Mouse (Mus musculus) heart, postnatal 0 days (tissue): ENCODE measurements around the gene Coq3.

Experiments
- CTCF ChIP-seq: IDR thresholded peaks from 2 replicates; pipeline ENCODE4 v1.5.1; 2016; ENCODE audit warnings: antibody characterized with exemption, control low read depth, low read depth
- EP300 ChIP-seq: IDR thresholded peaks from 2 replicates; pipeline ENCODE4 v1.6.1; 2016; ENCODE audit warnings: antibody characterized with exemption, low read depth

DNA sequence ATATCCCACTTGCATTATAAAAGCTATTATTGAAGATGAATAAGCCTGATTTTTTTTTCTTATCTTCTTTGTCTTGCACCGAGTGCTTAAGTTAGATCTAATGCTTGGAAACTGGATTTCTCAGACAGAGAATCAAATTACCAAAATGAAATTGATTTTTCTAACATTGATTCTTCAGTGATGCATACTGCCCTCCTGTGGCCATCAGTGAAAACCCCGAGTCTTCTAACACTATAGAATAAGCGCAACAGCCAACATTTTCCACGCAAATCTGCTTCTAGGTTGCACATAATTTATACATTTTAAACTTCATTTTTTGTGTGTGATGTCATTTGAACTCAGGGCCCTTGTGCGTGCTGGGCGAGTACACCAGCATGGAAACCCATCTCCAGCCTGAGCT, 72.0 kb downstream of the Coq3 start:
- peak; percentile 59 for TF ChIP-seq CTCF
- TF ChIP-seq EP300 = no peak
